Mouse (Mus musculus) bone marrow, adult 2 months (tissue): Measurements from ENCODE around the gene Nxn. TPM values are rescaled to one million over a fixed set of nuclear protein-coding genes. Genes with fewer than 3 reads are reported as not detected.

Experiments
- H3K27ac ChIP-seq: fragments of 200-500 bp; 2 replicates; pipeline ENCODE4 v1.5.1; 2012; ENCODE audit warnings: low read depth, mild to moderate bottlenecking, control low read depth, inconsistent platforms, low read length; ENCODE audit not compliant: control insufficient read depth, poor library complexity, insufficient read depth
- H3K4me1 ChIP-seq: fragments of 200-500 bp; 2 replicates; pipeline ENCODE4 v1.6.1; 2011; ENCODE audit warnings: low read length; ENCODE audit not compliant: control insufficient read depth, insufficient read depth
- H3K4me3 ChIP-seq: fragments of 200-500 bp; replicated peaks from 2 replicates; pipeline ENCODE3; 2011; ENCODE audit warnings: mild to moderate bottlenecking, low read depth, low read length, control low read depth; ENCODE audit not compliant: control insufficient read depth
- CTCF ChIP-seq: fragments of 200-500 bp; IDR thresholded peaks from 2 replicates; pipeline ENCODE4 v1.5.1; 2011; ENCODE audit warnings: low read length, control low read depth; ENCODE audit not compliant: control insufficient read depth, insufficient read depth
- POLR2A ChIP-seq: fragments of 200-500 bp; IDR thresholded peaks from 2 replicates; pipeline ENCODE4 v1.6.1; 2011; ENCODE audit warnings: low read depth, mild to moderate bottlenecking, control low read depth, low read length, borderline replicate concordance; ENCODE audit not compliant: control insufficient read depth
- WGBS: fragments of 180-500 bp; shearing (Covaris S2); methylation state at CpG from one replicate; pipeline ENCODE4 v1.1.7; 2018; 5-methylcytosine and 5-hydroxymethylcytosine counted together
- polyA plus RNA-seq: library from polyadenylated mRNA; stranded (reverse); fragments of >200 nt; gene quantifications from 2 replicates; pipeline ENCODE4 v1.2.4, GENCODE M21; 2011; ENCODE audit warnings: low replicate concordance; ENCODE audit not compliant: missing spikeins, insufficient read depth, insufficient read length

The Nxn gene
- polyA plus RNA-seq, 1 experiment: 14.4 TPM

GRCm38 (mm10) chr11:76320475-76320874 lies 78.5 kb downstream of the Nxn start:
- H3K4me1 ChIP-seq: no peaks in the 10 kb centered on the region; the same call in 1 of the 2 replicates
- TF ChIP-seq POLR2A (no peak), CTCF (no peak)
- 92% methylated on average over 9 of the region's 9 CpGs for WGBS

GRCm38 (mm10) chr11:76319714-76320435 lies 79.1 kb downstream of the Nxn start:
- H3K27ac ChIP-seq: no peak overlapping the region
- TF ChIP-seq POLR2A (no peak), CTCF (no peak)
- no peaks in the 10 kb centered on the region; the same call in 1 of the 2 replicates for H3K4me1 ChIP-seq
- no peak overlapping the region for H3K4me3 ChIP-seq
- WGBS: 72% methylated on average over 9 of the region's 9 CpGs

More at GRCm38 (mm10) chr11:76320475-76320874, 78.5 kb downstream of the Nxn start:
- Histone ChIP-seq H3K4me3 (no peak overlapping the region), H3K27ac (no peak overlapping the region)

GRCm38 (mm10) chr11:76317904-76318303 lies 81.0 kb downstream of the Nxn start:
- no peaks in the 10 kb centered on the region; the same call in 1 of the 2 replicates for H3K4me1 ChIP-seq
- WGBS: 72% methylated on average over 2 of the region's 2 CpGs
- no peak overlapping the region for H3K4me3 ChIP-seq
- TF ChIP-seq CTCF: no peak
- no peak overlapping the region for H3K27ac ChIP-seq

GRCm38 (mm10) chr11:76315785-76316444 lies 83.0 kb downstream of the Nxn start:
- 61% methylated on average over 5 of the region's 5 CpGs for WGBS
- TF ChIP-seq CTCF: no peak
- no peak for TF ChIP-seq POLR2A
- Histone ChIP-seq H3K4me1 (no peaks in the 10 kb centered on the region; the same call in 1 of the 2 replicates), H3K27ac (no peak overlapping the region), H3K4me3 (no peak overlapping the region)

GRCm38 (mm10) chr11:76314741-76315140 lies 84.2 kb downstream of the Nxn start:
- TF ChIP-seq POLR2A (no peak), CTCF (0 out of 2 replicates have a peak, but pooled peaks have one; percentile 15)
- Histone ChIP-seq H3K4me1 (no peaks in the 10 kb centered on the region; the same call in 1 of the 2 replicates), H3K4me3 (no peak overlapping the region), H3K27ac (no peak overlapping the region)
- WGBS: 38% methylated on average over 4 of the region's 4 CpGs

- 65% methylated on average over 6 of the region's 6 CpGs for WGBS
- TF ChIP-seq CTCF: no peak
- TF ChIP-seq POLR2A: no peak
- no peaks in the 10 kb centered on the region; the same call in 1 of the 2 replicates for H3K4me1 ChIP-seq
- H3K27ac ChIP-seq: no peak overlapping the region
- no peak overlapping the region for H3K4me3 ChIP-seq
These were observed 84.8 kb downstream of the Nxn start for GRCm38 (mm10) chr11:76314140-76314539.

- WGBS: 53% methylated on average over 4 of the region's 4 CpGs
- no peak for TF ChIP-seq CTCF
- TF ChIP-seq POLR2A: no peak
- no peak overlapping the region for H3K27ac ChIP-seq
- H3K4me3 ChIP-seq: no peak overlapping the region
- no peaks in the 10 kb centered on the region; the same call in 1 of the 2 replicates for H3K4me1 ChIP-seq
These were observed 86.1 kb downstream of the Nxn start for GRCm38 (mm10) chr11:76312805-76313204.

GRCm38 (mm10) chr11:76311224-76312000 lies 87.5 kb downstream of the Nxn start:
- Histone ChIP-seq H3K4me3 (no peak overlapping the region), H3K4me1 (no peaks in the 10 kb centered on the region; the same call in 1 of the 2 replicates), H3K27ac (no peak overlapping the region)
- TF ChIP-seq CTCF: no peak
- no peak for TF ChIP-seq POLR2A
- 85% methylated on average over 12 of the region's 12 CpGs for WGBS
